Mouse (Mus musculus) lung, adult 2 months (tissue): ENCODE data around the gene Trappc2l.

ENCODE experiments used
- CTCF ChIP-seq: fragments of 200-500 bp; IDR thresholded peaks from 2 replicates; pipeline ENCODE4 v1.5.1; 2011; ENCODE audit warnings: mild to moderate bottlenecking, low read length, control low read depth; ENCODE audit not compliant: insufficient read depth
- POLR2A ChIP-seq: fragments of 200-500 bp; IDR thresholded peaks from 2 replicates; pipeline ENCODE4 v1.6.1; 2011; ENCODE audit warnings: low read depth, mild to moderate bottlenecking, control low read depth, low read length, borderline replicate concordance; ENCODE audit errors: extremely low read depth

DNA sequence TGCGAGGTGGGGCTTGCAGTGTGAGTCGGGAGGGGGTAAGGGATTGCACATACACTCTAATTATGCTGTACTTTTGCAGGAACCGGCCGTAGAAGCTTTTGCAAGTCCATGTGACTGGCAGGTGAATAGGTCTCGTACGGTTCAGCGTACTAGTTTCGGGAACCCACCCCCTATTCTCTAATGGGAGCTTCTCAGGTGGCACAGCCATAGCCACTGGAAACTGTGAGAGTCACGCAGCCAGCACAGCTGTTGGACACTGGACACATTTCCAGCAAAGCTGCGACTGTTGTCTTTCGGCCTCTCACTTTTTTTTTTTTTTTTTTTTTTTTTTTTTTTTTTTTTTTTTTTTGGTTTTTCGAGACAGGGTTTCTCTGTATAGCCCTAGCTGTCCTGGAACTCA is 4.6 kb upstream of the Trappc2l start:
- TF ChIP-seq POLR2A (no peak), CTCF (no peak)
